Mouse (Mus musculus) thymus, adult 2 months (tissue): Measurements from ENCODE around the gene Copz1.

ENCODE experiments used
- CTCF ChIP-seq: fragments of 200-500 bp; IDR thresholded peaks from 2 replicates; pipeline ENCODE4 v1.5.1; 2012; ENCODE audit warnings: mild to moderate bottlenecking, control low read depth, low read length, moderate library complexity, borderline replicate concordance; ENCODE audit not compliant: control insufficient read depth, poor library complexity, insufficient read depth; ENCODE audit errors: extremely low read depth
- POLR2A ChIP-seq: fragments of 200-500 bp; IDR thresholded peaks from 2 replicates; pipeline ENCODE4 v1.6.1; 2012; ENCODE audit warnings: mild to moderate bottlenecking, low read length, control low read depth, moderate library complexity; ENCODE audit not compliant: control insufficient read depth, poor library complexity, insufficient read depth; ENCODE audit errors: extremely low read depth

DNA sequence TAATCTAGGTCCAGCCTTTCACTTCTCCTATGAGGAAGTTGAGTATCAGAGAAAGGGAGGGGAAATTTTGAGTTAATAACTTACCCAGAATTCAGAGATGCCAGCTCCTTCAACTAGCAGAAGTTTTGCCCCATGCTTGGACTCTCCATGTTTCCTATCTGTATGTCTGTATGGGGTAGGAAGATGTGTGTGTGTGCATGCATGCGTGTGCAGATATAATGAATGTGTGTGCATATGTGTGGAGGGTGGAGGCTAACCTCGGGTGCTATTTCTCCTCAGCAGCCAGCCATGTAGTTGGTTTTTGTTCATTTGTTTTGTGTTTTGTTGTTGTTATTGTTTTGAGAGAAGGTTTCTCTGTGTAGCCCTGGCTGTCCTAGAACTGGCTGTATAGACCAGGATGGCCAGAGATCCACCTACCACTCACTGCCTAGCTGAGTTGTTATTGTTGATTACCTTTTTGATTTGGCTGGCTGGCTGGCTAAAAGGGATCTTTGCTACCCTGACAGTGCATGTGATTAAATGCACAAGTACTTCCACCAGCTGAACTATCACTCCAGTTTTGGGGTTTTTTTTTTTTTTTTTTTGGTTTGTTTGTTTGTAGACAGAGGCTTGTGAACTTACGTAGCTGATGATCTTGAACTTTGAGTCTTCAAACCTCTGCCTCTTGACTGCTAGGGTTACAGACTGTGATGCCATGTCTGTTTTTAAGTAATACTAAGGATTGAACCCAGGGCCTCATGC is 9.1 kb downstream of the Copz1 start:
- TF ChIP-seq POLR2A (no peak), CTCF (no peak)
